Mouse (Mus musculus): ENCODE measurements around the gene Slc32a1.

The Slc32a1 gene

GRCm38 (mm10) chr2:158612671-158613250 is 2.2 kb downstream of the Slc32a1 start:
- no peak for DNase-seq (ENCODE audit: low spot score in 2 of 2)

GRCm38 (mm10) chr2:158613541-158614417 is 3.2 kb downstream of the Slc32a1 start:
- peak; percentile 79 to 84 for DNase-seq (ENCODE audit: low spot score in 2 of 2)

- peak in 1 of 2 experiments; percentile 28 for DNase-seq (ENCODE audit: low spot score in 2 of 2)
These were observed 3.9 kb downstream of the Slc32a1 start for GRCm38 (mm10) chr2:158614418-158614955.

GRCm38 (mm10) chr2:158615161-158615680 is 4.7 kb downstream of the Slc32a1 start:
- DNase-seq (ENCODE audit: low spot score in 2 of 2): no peak

GRCm38 (mm10) chr2:158615702-158616101 is 5.1 kb downstream of the Slc32a1 start:
- DNase-seq (ENCODE audit: low spot score in 2 of 2): no peak

- DNase-seq (ENCODE audit: low spot score in 2 of 2): peak; percentile 64 to 65
These were observed 5.7 kb downstream of the Slc32a1 start for GRCm38 (mm10) chr2:158616296-158616695.

- DNase-seq (ENCODE audit: low spot score in 2 of 2): no peak
These were observed 6.2 kb downstream of the Slc32a1 start for GRCm38 (mm10) chr2:158616790-158617189.

- DNase-seq (ENCODE audit: low spot score in 2 of 2): peak; percentile 94
These were observed 14.2 kb downstream of the Slc32a1 start, which contains the start of gene Actr5 for GRCm38 (mm10) chr2:158624718-158625222. Gene Actr5 (plus strand): TSS chr2:158624888.

- peak in 1 of 2 experiments; percentile 42 for DNase-seq (ENCODE audit: low spot score in 2 of 2)
These were observed 14.7 kb downstream of the Slc32a1 start for GRCm38 (mm10) chr2:158625231-158625630.

GRCm38 (mm10) chr2:158625697-158626096 is 15.1 kb downstream of the Slc32a1 start:
- DNase-seq (ENCODE audit: low spot score in 2 of 2): no peak

GRCm38 (mm10) chr2:158628858-158629257 is 18.3 kb downstream of the Slc32a1 start:
- DNase-seq (ENCODE audit: low spot score in 2 of 2): peak in 1 of 2 experiments; percentile 50

- peak in 1 of 2 experiments; percentile 58 for DNase-seq (ENCODE audit: low spot score in 2 of 2)
These were observed 18.8 kb downstream of the Slc32a1 start for GRCm38 (mm10) chr2:158629414-158629813.

GRCm38 (mm10) chr2:158631873-158632272 is 21.3 kb downstream of the Slc32a1 start:
- no peak for DNase-seq (ENCODE audit: low spot score in 2 of 2)

GRCm38 (mm10) chr2:158641869-158642268 is 31.3 kb downstream of the Slc32a1 start:
- peak; percentile 79 to 86 for DNase-seq (ENCODE audit: low spot score in 2 of 2)

- DNase-seq (ENCODE audit: low spot score in 2 of 2): no peak
These were observed 32.0 kb downstream of the Slc32a1 start for GRCm38 (mm10) chr2:158642587-158642986.

GRCm38 (mm10) chr2:158643791-158644190 is 33.2 kb downstream of the Slc32a1 start:
- no peak for DNase-seq (ENCODE audit: low spot score in 2 of 2)

GRCm38 (mm10) chr2:158651159-158651908 is 40.8 kb downstream of the Slc32a1 start:
- DNase-seq (ENCODE audit: low spot score in 2 of 2): no peak

- peak; percentile 83 to 87 for DNase-seq (ENCODE audit: low spot score in 2 of 2)
These were observed 42.4 kb downstream of the Slc32a1 start for GRCm38 (mm10) chr2:158652985-158653384.

GRCm38 (mm10) chr2:158654717-158655116 is 44.1 kb downstream of the Slc32a1 start:
- DNase-seq (ENCODE audit: low spot score in 2 of 2): no peak

- no peak for DNase-seq (ENCODE audit: low spot score in 2 of 2)
These were observed 45.2 kb downstream of the Slc32a1 start for GRCm38 (mm10) chr2:158655806-158656205.

GRCm38 (mm10) chr2:158658822-158659221 is 48.3 kb downstream of the Slc32a1 start:
- no peak for DNase-seq (ENCODE audit: low spot score in 2 of 2)

All from right cerebral cortex, postnatal 10 days (tissue).